In genomic region chr16:43610375-43610774, GRCm38 (mm10) we compare ENCODE assay signal across 24 mouse cellular contexts. TPM values are rescaled to one million over a fixed set of nuclear protein-coding genes. Genes with fewer than 3 reads are reported as not detected.
DNase-seq lines count a peak whose midpoint lies in the region; ATAC-seq and TF ChIP-seq lines count a peak whose summit lies in the region.
"Had no signal": no experiment of that assay in that cellular context is flagged by ENCODE, and none has a peak within 500 bp of the region (broad histone marks: within the 10 kb centered on the region; RNA-seq: fewer than 3 reads in every experiment).

No protein-coding gene starts in this region.

- TF ChIP-seq EP300 in heart, postnatal 0 days (IDR thresholded peaks at IDR 0.05; ENCODE audit: low read depth), result 0 out of 2 replicates have a peak, but pooled peaks have one; percentile 45
- no peak for TF ChIP-seq EP300 in stomach, postnatal 0 days (optimal IDR thresholded peaks at IDR 0.05)

- H3K4me2 ChIP-seq in midbrain, embryonic 11.5 days, result no peak overlapping the region
- no peak overlapping the region for H3K4me2 ChIP-seq in heart, postnatal 0 days (ENCODE audit: low read depth, low read length)
- H3K4me2 ChIP-seq in stomach, postnatal 0 days (replicated peaks; ENCODE audit: low read depth), result no peak overlapping the region
- H3K4me2 ChIP-seq: embryonic facial prominence, embryonic 12.5 days; forebrain, embryonic 15.5 days; liver, embryonic 11.5 days had no signal

- TF ChIP-seq CTCF in heart, postnatal 0 days (IDR thresholded peaks at IDR 0.05; ENCODE audit: low read depth), result no peak
- no peak for TF ChIP-seq CTCF in stomach, postnatal 0 days (IDR thresholded peaks at IDR 0.05; ENCODE audit: low read depth)

- H3K9me3 ChIP-seq in midbrain, embryonic 10.5 days (replicated peaks), result no peaks in the 10 kb centered on the region; the same call in 1 of the 2 replicates
- no peaks in the 10 kb centered on the region for H3K9me3 ChIP-seq in midbrain, embryonic 11.5 days (ENCODE audit: control insufficient read depth, low read length)
- H3K9me3 ChIP-seq in heart, embryonic 10.5 days, result no peaks in the 10 kb centered on the region
- H3K9me3 ChIP-seq in heart, postnatal 0 days (replicated peaks; ENCODE audit: control insufficient read depth, low read length), result no peaks in the 10 kb centered on the region
- H3K9me3 ChIP-seq in stomach, postnatal 0 days (ENCODE audit: control insufficient read depth, low read length), result no peaks in the 10 kb centered on the region
- H3K9me3 ChIP-seq: embryonic facial prominence, embryonic 12.5 days; limb, embryonic 10.5 days had no signal

- no peak for ATAC-seq in midbrain, embryonic 11.5 days (ENCODE audit: low FRiP score)
- peak; percentile 87 for ATAC-seq in heart, postnatal 0 days (ENCODE audit: insufficient read depth, low read depth)
- no peak for ATAC-seq in stomach, postnatal 0 days (ENCODE audit: low FRiP score, low TSS enrichment)
- ATAC-seq: forebrain, embryonic 15.5 days; inflammation-experienced regulatory T-cells, adult 6 months; Patski had no signal

- no peak overlapping the region for H3K4me3 ChIP-seq in midbrain, embryonic 10.5 days
- H3K4me3 ChIP-seq in midbrain, embryonic 11.5 days (ENCODE audit: low read depth, low read length), result no peak overlapping the region
- H3K4me3 ChIP-seq in heart, embryonic 10.5 days, result no peak overlapping the region
- no peak overlapping the region for H3K4me3 ChIP-seq in heart, postnatal 0 days (ENCODE audit: low read depth, low read length)
- H3K4me3 ChIP-seq in stomach, postnatal 0 days (ENCODE audit: low read depth, low read length), result no peak overlapping the region
- H3K4me3 ChIP-seq: embryonic facial prominence, embryonic 12.5 days; erythroblast, embryonic 14.5 days; forebrain, embryonic 15.5 days; left cerebral cortex, adult 2 months; limb, embryonic 10.5 days had no signal

- H3K27ac ChIP-seq in midbrain, embryonic 10.5 days (replicated peaks), result 0 out of 2 replicates have a peak overlapping the region, but pooled peaks have one; percentile 17
- no peak overlapping the region for H3K27ac ChIP-seq in midbrain, embryonic 11.5 days (ENCODE audit: low read depth, low read length)
- 0 out of 2 replicates have a peak overlapping the region, but pooled peaks have one; percentile 32 for H3K27ac ChIP-seq in heart, embryonic 10.5 days
- H3K27ac ChIP-seq in heart, postnatal 0 days (ENCODE audit: low read depth), result 0 out of 2 replicates have a peak overlapping the region, but pooled peaks have one; percentile 23
- H3K27ac ChIP-seq in stomach, postnatal 0 days (replicated peaks), result no peak overlapping the region
- H3K27ac ChIP-seq: embryonic facial prominence, embryonic 12.5 days; forebrain, embryonic 15.5 days; left cerebral cortex, adult 2 months; limb, embryonic 10.5 days had no signal

- no peak overlapping the region for H3K9ac ChIP-seq in midbrain, embryonic 11.5 days (ENCODE audit: low read length)
- no peak overlapping the region for H3K9ac ChIP-seq in heart, postnatal 0 days (replicated peaks; ENCODE audit: low read depth, low read length)
- H3K9ac ChIP-seq in stomach, postnatal 0 days (ENCODE audit: low read length), result no peak overlapping the region
- H3K9ac ChIP-seq: embryonic facial prominence, embryonic 12.5 days; forebrain, embryonic 15.5 days had no signal

- H3K4me1 ChIP-seq in midbrain, embryonic 10.5 days, result peaks cover 20% of the 10 kb centered on the region
- H3K4me1 ChIP-seq in midbrain, embryonic 11.5 days (ENCODE audit: control insufficient read depth, insufficient read depth, low read length), result no peaks in the 10 kb centered on the region
- H3K4me1 ChIP-seq in heart, embryonic 10.5 days, result peaks cover 27% of the 10 kb centered on the region
- peaks cover 9% of the 10 kb centered on the region for H3K4me1 ChIP-seq in heart, postnatal 0 days (ENCODE audit: control insufficient read depth, insufficient read depth)
- H3K4me1 ChIP-seq in stomach, postnatal 0 days (replicated peaks; ENCODE audit: control insufficient read depth, insufficient read depth), result no peaks in the 10 kb centered on the region

- DNase-seq in midbrain, embryonic 10.5 days (ENCODE audit: low spot score), result no peak
- no peak for DNase-seq in midbrain, embryonic 11.5 days (ENCODE audit: low spot score, missing footprints)
- DNase-seq in heart, embryonic 10.5 days (ENCODE audit: low spot score), result no peak
- peak; percentile 30 for DNase-seq in heart, postnatal 0 days (ENCODE audit: low spot score)
- no peak for DNase-seq in c-Kit-positive CD71-positive TER-119-positive erythroid progenitor cells, embryonic 14.5 days (ENCODE audit: low spot score)
- DNase-seq in Muller cell, postnatal 12 days (ENCODE audit: inconsistent ontology term), result no peak
- DNase-seq in stomach, postnatal 0 days (ENCODE audit: low spot score), result no peak
- DNase-seq: adrenal gland, adult 8-10 months; cerebellum, postnatal 10 days; kidney, adult 2 months; kidney, postnatal 14 days; lung, adult 2 months; retina, postnatal 1 day; thymus, postnatal 25 days had no signal

- WGBS in midbrain, embryonic 10.5 days, result 95% methylated on average over 10 of the region's 10 CpGs
- WGBS in midbrain, embryonic 11.5 days, result 95% methylated on average over 10 of the region's 10 CpGs
- WGBS in heart, embryonic 10.5 days, result 70% methylated on average over 10 of the region's 10 CpGs
- WGBS in heart, postnatal 0 days, result 42% methylated on average over 10 of the region's 10 CpGs
- 89% methylated on average over 10 of the region's 10 CpGs for WGBS in stomach, postnatal 0 days

- H3K36me3 ChIP-seq in midbrain, embryonic 10.5 days, result peaks cover 51% of the 10 kb centered on the region
- H3K36me3 ChIP-seq in midbrain, embryonic 11.5 days (ENCODE audit: control insufficient read depth, insufficient read depth, low read length), result peaks cover 13% of the 10 kb centered on the region
- H3K36me3 ChIP-seq in heart, embryonic 10.5 days, result peaks cover 26% of the 10 kb centered on the region
- peaks cover 22% of the 10 kb centered on the region for H3K36me3 ChIP-seq in heart, postnatal 0 days (replicated peaks; ENCODE audit: control insufficient read depth, insufficient read depth, low read length)
- no peaks in the 10 kb centered on the region; the same call in 1 of the 2 replicates for H3K36me3 ChIP-seq in stomach, postnatal 0 days (ENCODE audit: control insufficient read depth, insufficient read depth, low read length)
- H3K36me3 ChIP-seq: limb, embryonic 10.5 days had no signal

- H3K27me3 ChIP-seq in midbrain, embryonic 10.5 days (ENCODE audit: low read depth, poor library complexity, severe bottlenecking), result no peaks in the 10 kb centered on the region
- H3K27me3 ChIP-seq in midbrain, embryonic 11.5 days (ENCODE audit: control insufficient read depth, insufficient read depth, low read length), result no peaks in the 10 kb centered on the region
- H3K27me3 ChIP-seq in heart, embryonic 10.5 days (ENCODE audit: insufficient read depth, poor library complexity, severe bottlenecking), result no peaks in the 10 kb centered on the region
- H3K27me3 ChIP-seq in heart, postnatal 0 days (ENCODE audit: control insufficient read depth, insufficient read depth, low read length), result no peaks in the 10 kb centered on the region
- no peaks in the 10 kb centered on the region for H3K27me3 ChIP-seq in stomach, postnatal 0 days (ENCODE audit: control insufficient read depth, insufficient read depth, low read length)
- H3K27me3 ChIP-seq: embryonic facial prominence, embryonic 12.5 days; forebrain, embryonic 15.5 days; Patski had no signal

RNA-seq across cellular contexts. Expression of gene Tigit, which starts 53.6 kb away (rescaled TPM):
- polyA plus RNA-seq in midbrain, embryonic 10.5 days (2016; fragmentation: Nextera tagmentation; extraction: Ambion mirVana), result not detected in 2 replicates
- polyA plus RNA-seq in midbrain, embryonic 11.5 days (2014; fragmentation: Nextera tagmentation; extraction: Ambion mirVana), result not detected in 2 replicates
- not detected in 2 replicates for polyA plus RNA-seq in heart, embryonic 10.5 days (2016; fragmentation: Nextera tagmentation; extraction: Ambion mirVana)
- total RNA-seq in heart, postnatal 0 days (2014; rRNA removed; ENCODE audit: low replicate concordance), result not detected in 2 replicates
- not detected in 2 replicates for polyA plus RNA-seq in heart, postnatal 0 days (2015; fragmentation: Nextera tagmentation; extraction: Ambion mirVana)
- not detected in 2 replicates for polyA plus RNA-seq in stomach, postnatal 0 days (2015; fragmentation: Nextera tagmentation; extraction: Ambion mirVana)
- total RNA-seq: left cerebral cortex, adult 2 months had no signal
- polyA plus RNA-seq: embryonic facial prominence, embryonic 12.5 days; erythroblast, embryonic 14.5 days; forebrain, embryonic 15.5 days; hindbrain, embryonic 11.5 days; limb, embryonic 10.5 days; liver, embryonic 11.5 days; Patski; testis, adult 2 months had no signal

Comparison
In these comparisons a context has a peak if more than half of its experiments do, and no peak if none do; other contexts are left out.
1. H3K27ac ChIP-seq: peak in midbrain, embryonic 10.5 days (single experiment), heart, embryonic 10.5 days (single experiment) and heart, postnatal 0 days (single experiment); none in midbrain, embryonic 11.5 days (single experiment) and stomach, postnatal 0 days (single experiment).